Mouse (Mus musculus) kidney, adult 2 months (tissue): ENCODE results near the gene Col6a2.

Experiments
- CTCF ChIP-seq: fragments of 200-500 bp; conservative IDR thresholded peaks from 2 replicates; pipeline ENCODE4 v1.5.1; 2011; ENCODE audit warnings: low read depth, mild to moderate bottlenecking, control low read depth, low read length, moderate library complexity, mixed read lengths; ENCODE audit not compliant: insufficient read depth, insufficient read length
- POLR2A ChIP-seq: fragments of 200-500 bp; IDR thresholded peaks from one replicate; pipeline ENCODE4 v1.6.1; 2011; ENCODE audit warnings: low read depth, low read length, control low read depth

- TF ChIP-seq POLR2A (no peak), CTCF (no peak)
Observed at GRCm38 (mm10) chr10:76551556-76551955, 71.9 kb downstream of the Col6a2 start.
